Mouse (Mus musculus) midbrain, embryonic 12.5 days (tissue): ENCODE results near the gene Cers4. TPM values are rescaled to one million over a fixed set of nuclear protein-coding genes. Genes with fewer than 3 reads are reported as not detected.

Experiments used
- ATAC-seq: fragments of 200-750 bp; cut with Nextera tagmentation; 2 replicates; pipeline ENCODE4 v1.8.0; 2017; ENCODE audit warnings: low read depth, moderate TSS enrichment, moderate library complexity; ENCODE audit not compliant: low FRiP score
- H3K27ac ChIP-seq: fragments of 300-500 bp; sonication (generic); replicated peaks from 2 replicates; pipeline ENCODE4 v1.5.1; 2016; ENCODE audit warnings: mild to moderate bottlenecking
- H3K27me3 ChIP-seq: fragments of 300-500 bp; sonication (generic); 2 replicates; pipeline ENCODE4 v1.6.1; 2016; ENCODE audit warnings: mild to moderate bottlenecking
- H3K36me3 ChIP-seq: fragments of 300-500 bp; sonication (generic); 2 replicates; pipeline ENCODE4 v1.6.1; 2016
- H3K4me1 ChIP-seq: fragments of 300-500 bp; sonication (generic); 2 replicates; pipeline ENCODE4 v1.6.1; 2016
- H3K4me2 ChIP-seq: fragments of 300-500 bp; sonication (generic); replicated peaks from 2 replicates; pipeline ENCODE4 v1.6.1; 2016; ENCODE audit warnings: mild to moderate bottlenecking, moderate library complexity
- H3K4me3 ChIP-seq: fragments of 300-500 bp; sonication (generic); 2 replicates; pipeline ENCODE4 v1.5.1; 2016; ENCODE audit warnings: mild to moderate bottlenecking
- H3K9ac ChIP-seq: fragments of 300-500 bp; sonication (generic); replicated peaks from 2 replicates; pipeline ENCODE4 v1.6.1; 2016; ENCODE audit warnings: mild to moderate bottlenecking, moderate library complexity
- H3K9me3 ChIP-seq: fragments of 300-500 bp; sonication (generic); 2 replicates; pipeline ENCODE4 v1.6.1; 2016; ENCODE audit warnings: mild to moderate bottlenecking
- whole genome bisulfite sequencing: fragments of 180-500 bp; shearing (Covaris S2); methylation state at CpG from one replicate; pipeline ENCODE4 v1.1.7; 2016; 5-methylcytosine and 5-hydroxymethylcytosine counted together
- polyA plus RNA-seq: library from polyadenylated mRNA; unstranded; fragments of >200 nt; fragmentation: Nextera tagmentation; extraction: Ambion mirVana; gene quantifications from 2 replicates; pipeline ENCODE4 v1.2.1, GENCODE M21; 2016

Cers4 gene
- polyA plus RNA-seq: 20.2 and 21.2 TPM in 2 replicates

- Histone ChIP-seq H3K4me2 (peak within 1 kb of the TSS; percentile 86), H3K27me3 (no peaks in the 10 kb centered on the region), H3K4me1 (peaks cover 10% of the 10 kb centered on the region), H3K9ac (peak within 1 kb of the TSS; percentile 71), H3K4me3 (peak within 1 kb of the TSS; percentile 62), H3K27ac (peak within 1 kb of the TSS; percentile 54), H3K36me3 (no peaks in the 10 kb centered on the region), H3K9me3 (no peaks in the 10 kb centered on the region)
- under 1% methylated on average over 33 of the region's 39 CpGs for WGBS
- peak; percentile 93 for ATAC-seq
Measured at GRCm38 (mm10) chr8:4492851-4493685, at the start of gene Cers4. TSS of gene Cers4 (plus strand) at chr8:4493026.

DNA sequence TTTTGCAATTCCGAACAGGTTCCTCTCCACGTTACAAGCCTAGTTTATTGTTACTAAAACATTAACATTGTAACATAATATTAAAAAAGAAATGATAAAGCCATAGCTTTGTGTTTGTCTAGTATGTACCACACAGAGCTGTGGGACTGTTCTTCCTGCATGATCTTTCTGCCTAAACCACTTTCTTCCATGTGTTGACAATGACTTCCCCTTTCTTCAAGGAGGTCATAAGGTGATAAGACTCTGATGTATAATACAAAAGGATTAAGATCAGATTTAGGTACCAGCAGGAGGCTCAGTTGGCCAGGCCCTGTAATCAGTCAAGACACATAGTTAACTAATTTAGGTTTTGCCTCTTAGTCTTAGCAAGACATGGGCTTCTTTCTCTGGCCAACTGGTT lies 34.7 kb upstream of the Cers4 start:
- H3K4me1 ChIP-seq: no peaks in the 10 kb centered on the region
- no peak for ATAC-seq
- H3K9ac ChIP-seq: no peak overlapping the region
- H3K36me3 ChIP-seq: no peaks in the 10 kb centered on the region
- H3K9me3 ChIP-seq: no peaks in the 10 kb centered on the region
- no peak overlapping the region for H3K4me3 ChIP-seq
- WGBS: 81% methylated on average over 2 of the region's 2 CpGs
- no peaks in the 10 kb centered on the region for H3K27me3 ChIP-seq
- H3K4me2 ChIP-seq: no peak overlapping the region
- no peak overlapping the region for H3K27ac ChIP-seq

DNA sequence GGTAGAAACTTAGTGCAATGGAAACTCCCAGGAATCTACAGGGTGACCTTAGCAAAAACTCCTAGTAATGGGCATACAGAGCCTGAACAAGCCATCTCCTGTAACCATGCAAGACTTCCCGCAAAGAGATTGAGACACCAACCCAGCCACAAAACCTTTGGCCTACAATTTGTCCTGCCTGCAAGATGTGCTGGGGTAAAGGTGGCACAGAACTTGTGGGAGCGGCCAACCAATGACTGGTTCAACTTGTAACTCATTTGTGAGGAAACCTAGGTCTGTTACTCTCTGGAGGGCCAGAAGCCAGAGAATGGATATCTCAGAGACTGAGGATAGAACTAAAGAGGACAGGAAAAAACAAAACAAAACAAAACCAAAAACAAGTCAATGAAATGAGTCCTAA lies 29.8 kb upstream of the Cers4 start:
- Histone ChIP-seq H3K9me3 (no peaks in the 10 kb centered on the region), H3K27me3 (no peaks in the 10 kb centered on the region), H3K4me3 (no peak overlapping the region), H3K27ac (no peak overlapping the region), H3K9ac (no peak overlapping the region), H3K4me1 (no peaks in the 10 kb centered on the region), H3K4me2 (no peak overlapping the region), H3K36me3 (no peaks in the 10 kb centered on the region)
- no peak for ATAC-seq
- 89% methylated on average over 2 of the region's 2 CpGs for WGBS

DNA sequence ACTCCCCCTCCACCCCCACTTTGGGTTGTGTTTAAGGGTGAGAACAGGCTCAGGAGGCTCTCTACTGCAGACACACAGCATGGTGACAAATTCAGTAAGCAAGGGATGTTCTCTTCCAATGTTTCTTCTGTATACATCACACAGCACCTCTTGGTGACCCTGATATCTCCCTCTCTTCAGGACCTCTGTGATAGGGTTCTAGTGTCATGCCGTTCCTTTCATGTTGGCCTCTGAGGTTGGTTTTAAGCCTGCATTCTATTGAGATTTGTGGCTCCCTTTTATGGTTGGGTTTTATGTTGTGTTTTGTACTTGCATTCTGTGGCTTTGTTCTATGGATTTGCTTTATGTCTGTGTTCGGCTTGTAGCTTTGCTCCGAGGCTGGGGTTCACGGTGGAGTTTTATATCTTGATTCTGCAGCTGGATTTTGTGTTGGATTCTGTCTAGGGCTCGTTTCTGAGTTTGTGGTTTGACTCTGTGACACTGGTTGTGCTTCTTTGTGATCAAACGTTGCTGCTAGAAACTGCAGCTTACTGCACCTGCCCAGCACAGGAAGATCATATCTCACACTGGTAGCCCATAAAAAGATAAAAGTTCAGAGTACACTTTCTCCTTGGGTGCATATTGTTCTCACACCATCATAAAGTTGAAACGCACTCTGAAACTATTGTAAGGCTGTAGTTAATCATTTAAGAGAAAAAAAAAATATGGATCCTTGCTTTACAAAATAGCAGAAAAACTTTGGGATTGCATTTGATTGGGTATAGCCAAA lies 18.2 kb upstream of the Cers4 start:
- no peak overlapping the region for H3K4me2 ChIP-seq
- H3K9ac ChIP-seq: no peak overlapping the region
- no peak overlapping the region for H3K4me3 ChIP-seq
- no peak overlapping the region for H3K27ac ChIP-seq
- ATAC-seq: no peak
- no peaks in the 10 kb centered on the region for H3K9me3 ChIP-seq
- H3K4me1 ChIP-seq: no peaks in the 10 kb centered on the region
- H3K27me3 ChIP-seq: no peaks in the 10 kb centered on the region
- WGBS: 72% methylated on average over 7 of the region's 7 CpGs
- no peaks in the 10 kb centered on the region for H3K36me3 ChIP-seq

- no peaks in the 10 kb centered on the region for H3K4me1 ChIP-seq
- H3K36me3 ChIP-seq: no peaks in the 10 kb centered on the region
- H3K4me2 ChIP-seq: no peak overlapping the region
- no peak overlapping the region for H3K4me3 ChIP-seq
- no peak overlapping the region for H3K9ac ChIP-seq
- no peaks in the 10 kb centered on the region for H3K27me3 ChIP-seq
- no peaks in the 10 kb centered on the region for H3K9me3 ChIP-seq
- H3K27ac ChIP-seq: no peak overlapping the region
- WGBS: 77% methylated on average over 4 of the region's 4 CpGs
- no peak for ATAC-seq
Measured at GRCm38 (mm10) chr8:4481154-4481553, 11.7 kb upstream of the Cers4 start.

GRCm38 (mm10) chr8:4481586-4481985 lies 11.2 kb upstream of the Cers4 start:
- H3K9me3 ChIP-seq: no peaks in the 10 kb centered on the region
- H3K27ac ChIP-seq: no peak overlapping the region
- H3K9ac ChIP-seq: no peak overlapping the region
- no peak overlapping the region for H3K4me3 ChIP-seq
- no peak overlapping the region for H3K4me2 ChIP-seq
- ATAC-seq: no peak
- WGBS: 74% methylated on average over 4 of the region's 4 CpGs
- no peaks in the 10 kb centered on the region for H3K27me3 ChIP-seq
- H3K4me1 ChIP-seq: no peaks in the 10 kb centered on the region
- no peaks in the 10 kb centered on the region for H3K36me3 ChIP-seq

- Histone ChIP-seq H3K9me3 (no peaks in the 10 kb centered on the region), H3K4me3 (no peak overlapping the region), H3K4me1 (no peaks in the 10 kb centered on the region), H3K9ac (no peak overlapping the region), H3K36me3 (no peaks in the 10 kb centered on the region), H3K4me2 (no peak overlapping the region), H3K27me3 (no peaks in the 10 kb centered on the region), H3K27ac (no peak overlapping the region)
- ATAC-seq: no peak; the same call in 1 of the 2 replicates
- WGBS: 57% methylated on average over 4 of the region's 4 CpGs
Measured at GRCm38 (mm10) chr8:4482501-4482900, 10.3 kb upstream of the Cers4 start.

GRCm38 (mm10) chr8:4483330-4483729 lies 9.5 kb upstream of the Cers4 start:
- H3K4me2 ChIP-seq: no peak overlapping the region
- no peaks in the 10 kb centered on the region for H3K4me1 ChIP-seq
- WGBS: 82% methylated on average over 6 of the region's 6 CpGs
- no peak overlapping the region for H3K4me3 ChIP-seq
- no peaks in the 10 kb centered on the region for H3K36me3 ChIP-seq
- H3K27me3 ChIP-seq: no peaks in the 10 kb centered on the region
- ATAC-seq: no peak
- H3K9ac ChIP-seq: no peak overlapping the region
- no peaks in the 10 kb centered on the region for H3K9me3 ChIP-seq
- H3K27ac ChIP-seq: no peak overlapping the region

DNA sequence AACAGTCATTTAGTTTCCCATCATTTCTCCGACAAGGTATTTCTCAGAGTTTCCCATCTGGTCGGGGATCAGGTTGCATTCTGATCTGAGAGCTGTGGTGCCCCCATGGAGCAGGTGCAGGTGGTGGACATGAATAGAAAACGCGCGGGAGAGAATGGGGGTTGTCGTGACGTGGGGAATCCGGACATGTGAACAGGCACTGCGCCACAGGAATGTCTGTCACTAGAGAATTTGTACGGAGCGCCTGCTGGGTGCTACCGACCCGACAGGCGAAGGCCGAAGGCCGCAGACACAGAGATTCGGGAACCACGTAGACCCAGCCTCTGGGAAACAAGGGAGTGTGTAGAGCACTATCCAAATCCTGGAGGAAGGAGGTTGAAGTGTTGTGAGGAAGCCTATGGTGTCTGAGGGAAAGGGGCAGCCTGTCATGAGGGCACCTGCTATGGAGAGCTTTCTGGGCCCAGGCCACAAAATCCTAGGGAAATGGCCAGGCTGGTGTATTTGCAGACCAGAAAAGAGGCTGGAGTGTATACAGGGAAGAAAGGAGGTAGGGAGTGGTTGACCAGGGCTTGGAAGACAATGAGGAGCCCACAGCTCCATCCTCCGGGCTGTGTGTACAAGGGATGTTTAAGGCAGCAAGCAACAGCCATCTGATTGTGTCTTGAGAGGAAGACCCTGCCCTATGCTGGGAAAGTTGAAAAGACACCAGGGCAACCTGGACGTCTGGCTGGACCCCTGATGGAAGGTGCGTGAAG lies 1.0 kb downstream of the Cers4 start:
- Histone ChIP-seq H3K9me3 (no peaks in the 10 kb centered on the region), H3K4me1 (peaks cover 10% of the 10 kb centered on the region), H3K9ac (peak overlapping the region; percentile 71), H3K27ac (peak overlapping the region; percentile 54), H3K36me3 (no peaks in the 10 kb centered on the region), H3K27me3 (no peaks in the 10 kb centered on the region), H3K4me2 (peak overlapping the region; percentile 86), H3K4me3 (peak overlapping the region; percentile 62)
- WGBS: 10% methylated on average over 21 of the region's 21 CpGs
- ATAC-seq: peak; percentile 38

DNA sequence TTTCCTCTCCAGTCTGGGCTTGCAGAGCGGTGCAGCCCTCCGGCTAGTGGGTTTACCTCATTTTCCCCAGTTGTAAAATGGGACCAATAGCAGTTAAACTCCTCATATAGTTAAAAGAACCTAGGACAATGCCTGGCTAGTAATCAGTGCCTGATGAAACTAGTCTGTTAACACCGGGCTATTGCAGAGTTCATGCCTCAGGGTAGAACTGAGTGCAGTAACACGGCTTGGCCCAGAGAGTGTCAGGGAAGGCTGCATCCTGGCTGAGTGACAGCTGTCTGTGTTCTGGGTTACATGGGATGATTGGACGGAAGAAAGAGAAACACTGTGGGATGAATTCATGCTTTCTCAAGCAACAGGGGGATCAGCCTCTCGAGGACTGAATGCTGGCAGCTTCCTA lies 3.1 kb downstream of the Cers4 start:
- ATAC-seq: no peak
- no peaks in the 10 kb centered on the region for H3K27me3 ChIP-seq
- H3K9me3 ChIP-seq: no peaks in the 10 kb centered on the region
- no peak overlapping the region for H3K27ac ChIP-seq
- no peak overlapping the region for H3K4me3 ChIP-seq
- H3K4me2 ChIP-seq: no peak overlapping the region
- no peaks in the 10 kb centered on the region for H3K36me3 ChIP-seq
- peaks cover 10% of the 10 kb centered on the region for H3K4me1 ChIP-seq
- 77% methylated on average over 6 of the region's 6 CpGs for WGBS
- no peak overlapping the region for H3K9ac ChIP-seq

GRCm38 (mm10) chr8:4497610-4498009 lies 4.8 kb downstream of the Cers4 start:
- H3K36me3 ChIP-seq: no peaks in the 10 kb centered on the region
- H3K4me3 ChIP-seq: no peak overlapping the region
- H3K9ac ChIP-seq: no peak overlapping the region
- H3K4me2 ChIP-seq: no peak overlapping the region
- no peaks in the 10 kb centered on the region for H3K9me3 ChIP-seq
- no peaks in the 10 kb centered on the region for H3K27me3 ChIP-seq
- H3K4me1 ChIP-seq: peaks cover 10% of the 10 kb centered on the region
- no peak overlapping the region for H3K27ac ChIP-seq
- 100% methylated on average over 1 of the region's 1 CpGs for WGBS
- ATAC-seq: no peak

- no peak overlapping the region for H3K27ac ChIP-seq
- H3K4me3 ChIP-seq: no peak overlapping the region
- no peaks in the 10 kb centered on the region for H3K36me3 ChIP-seq
- H3K4me1 ChIP-seq: no peaks in the 10 kb centered on the region
- H3K9ac ChIP-seq: no peak overlapping the region
- H3K27me3 ChIP-seq: no peaks in the 10 kb centered on the region; the same call in 1 of the 2 replicates
- H3K4me2 ChIP-seq: no peak overlapping the region
- WGBS: 100% methylated on average over 1 of the region's 1 CpGs
- H3K9me3 ChIP-seq: no peaks in the 10 kb centered on the region
- no peak for ATAC-seq
Measured at GRCm38 (mm10) chr8:4505364-4505763, 12.5 kb downstream of the Cers4 start.
